ENCODE assay signal across 31 mouse cellular contexts in the genomic region with DNA sequence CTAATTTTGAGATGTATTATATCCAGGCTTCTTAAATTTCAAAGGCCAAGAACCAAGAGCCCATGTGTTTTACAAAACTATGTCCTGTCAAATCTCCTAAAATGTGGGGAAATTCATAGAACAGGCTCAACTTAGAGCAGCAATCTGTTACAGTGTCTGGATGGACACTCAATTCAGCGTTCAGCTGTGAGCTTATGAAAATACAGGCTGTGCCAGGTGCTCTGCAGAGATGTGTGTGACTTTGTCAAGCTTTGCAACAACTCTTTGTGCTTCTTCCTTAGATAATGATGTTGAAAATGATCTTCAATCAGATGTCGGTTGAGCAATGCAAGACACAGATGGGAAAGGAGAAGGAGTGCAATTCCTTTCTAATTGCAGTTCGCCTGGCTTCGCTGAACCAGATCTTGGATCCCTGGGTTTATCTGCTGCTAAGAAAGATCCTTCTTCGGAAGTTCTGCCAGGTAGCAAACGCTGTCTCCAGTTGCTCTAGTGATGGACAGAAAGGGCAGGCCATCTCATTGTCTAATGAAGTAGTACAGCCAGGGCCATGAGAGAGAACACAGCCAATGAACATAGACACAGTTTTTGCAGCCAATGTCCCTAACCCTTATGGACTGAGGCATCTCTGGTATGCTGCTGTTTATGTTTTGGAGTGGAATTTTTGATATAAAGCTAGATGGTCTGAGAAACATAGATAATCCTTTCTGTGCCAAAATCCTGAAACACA. TPM values are rescaled to one million over a fixed set of nuclear protein-coding genes. Genes with fewer than 3 reads are reported as not detected.
DNase-seq lines count a peak whose midpoint lies in the region; ATAC-seq lines count a peak whose summit lies in the region.
"Had no signal": no experiment of that assay in that cellular context is flagged by ENCODE, and none has a peak within 500 bp of the region (broad histone marks: within the 10 kb centered on the region; RNA-seq: fewer than 3 reads in every experiment).

No protein-coding gene starts in this region.

- H3K27ac ChIP-seq in lung, embryonic 16.5 days (ENCODE audit: low read length): peak overlapping the region; percentile 63
- H3K27ac ChIP-seq: embryonic facial prominence, embryonic 10.5 days; embryonic facial prominence, embryonic 15.5 days; forebrain, embryonic 13.5 days; gastrocnemius, adult 2 months; heart, adult 2 months; heart, embryonic 13.5 days; hindbrain, embryonic 14.5 days; layer of hippocampus, adult 2 months; midbrain, embryonic 10.5 days; midbrain, embryonic 15.5 days; neural tube, embryonic 15.5 days had no signal

- no peak for DNase-seq in frontal cortex, postnatal 14 days (ENCODE audit: low spot score in 2 of 2)
- DNase-seq in layer of hippocampus, adult 9-11 months: peak; percentile 12
- DNase-seq in layer of hippocampus, postnatal 14 days (ENCODE audit: low spot score in 2 of 2): no peak
- no peak for DNase-seq in lung, adult 18-20 months
- no peak for DNase-seq in left cerebral cortex, adult 11 months (ENCODE audit: low spot score)
- DNase-seq: adrenal gland, adult 8-10 months; cerebellum, adult 8-10 months; cerebellum, postnatal 25 days; gastrocnemius, adult 2 months; heart, adult 2 months; heart, postnatal 10 days; kidney, adult 2 months; kidney, postnatal 10 days; liver; lung, postnatal 14 days; retina, postnatal 1 day; right cerebral cortex, postnatal 14 days; thymus, adult 18-20 months; thymus, postnatal 25 days had no signal

- H3K36me3 ChIP-seq in lung, embryonic 16.5 days (ENCODE audit: control insufficient read depth, insufficient read depth, low read length): no peaks in the 10 kb centered on the region
- H3K36me3 ChIP-seq: embryonic facial prominence, embryonic 10.5 days; embryonic facial prominence, embryonic 15.5 days; G1E; heart, embryonic 13.5 days; midbrain, embryonic 10.5 days; midbrain, embryonic 15.5 days; neural tube, embryonic 15.5 days had no signal

- WGBS in lung, embryonic 16.5 days: 62% methylated on average over 6 of the region's 6 CpGs

- H3K9me3 ChIP-seq in lung, embryonic 16.5 days (ENCODE audit: control insufficient read depth, low read length): no peaks in the 10 kb centered on the region
- H3K9me3 ChIP-seq: embryonic facial prominence, embryonic 10.5 days; embryonic facial prominence, embryonic 15.5 days; forebrain, embryonic 13.5 days; G1E; heart, embryonic 13.5 days; midbrain, embryonic 10.5 days; midbrain, embryonic 15.5 days; neural tube, embryonic 15.5 days had no signal

- peaks cover 10% of the 10 kb centered on the region for H3K4me1 ChIP-seq in lung, embryonic 16.5 days (replicated peaks; ENCODE audit: control insufficient read depth, insufficient read depth, low read length)
- H3K4me1 ChIP-seq: embryonic facial prominence, embryonic 15.5 days; forebrain, embryonic 13.5 days; heart, embryonic 13.5 days; midbrain, embryonic 15.5 days; neural tube, embryonic 15.5 days had no signal

- no peak overlapping the region for H3K4me3 ChIP-seq in lung, embryonic 16.5 days (ENCODE audit: low read length)
- H3K4me3 ChIP-seq: embryonic facial prominence, embryonic 10.5 days; embryonic facial prominence, embryonic 15.5 days; forebrain, embryonic 13.5 days; gastrocnemius, adult 2 months; heart, adult 2 months; heart, embryonic 13.5 days; layer of hippocampus, adult 2 months; midbrain, embryonic 10.5 days; midbrain, embryonic 15.5 days; neural tube, embryonic 15.5 days had no signal

- no peaks in the 10 kb centered on the region for H3K27me3 ChIP-seq in lung, embryonic 16.5 days (ENCODE audit: control insufficient read depth, insufficient read depth, low read depth, low read length)
- H3K27me3 ChIP-seq: embryonic facial prominence, embryonic 15.5 days; forebrain, embryonic 13.5 days; heart, embryonic 13.5 days; midbrain, embryonic 15.5 days; neural tube, embryonic 15.5 days had no signal

- ATAC-seq in frontal cortex, adult (ENCODE audit: low TSS enrichment): peak; percentile 82
- peak; percentile 96 for ATAC-seq in lung, embryonic 16.5 days (ENCODE audit: low read depth)
- ATAC-seq: forebrain, embryonic 13.5 days; midbrain, embryonic 15.5 days had no signal

- H3K4me2 ChIP-seq in lung, embryonic 16.5 days (ENCODE audit: low read depth, low read length): no peak overlapping the region
- H3K4me2 ChIP-seq: embryonic facial prominence, embryonic 15.5 days; forebrain, embryonic 13.5 days; heart, embryonic 13.5 days; hindbrain, embryonic 14.5 days; midbrain, embryonic 15.5 days; neural tube, embryonic 15.5 days had no signal

- H3K9ac ChIP-seq in lung, embryonic 16.5 days (ENCODE audit: low read length): no peak overlapping the region
- H3K9ac ChIP-seq: embryonic facial prominence, embryonic 15.5 days; forebrain, embryonic 13.5 days; heart, embryonic 13.5 days; hindbrain, embryonic 14.5 days; midbrain, embryonic 15.5 days; neural tube, embryonic 15.5 days had no signal

RNA-seq across cellular contexts. Expression of gene Ptger3, which starts 38.2 kb away (rescaled TPM):
- total RNA-seq in layer of hippocampus, postnatal 14 days (2021): 1 to 10 TPM; 2.5 to 3.1 TPM
- polyA plus RNA-seq in lung, embryonic 16.5 days (2015; fragmentation: Nextera tagmentation; extraction: Ambion mirVana): 12.0 and 13.9 TPM in 2 replicates
